Mouse (Mus musculus): ENCODE measurements around the gene Hrh2.

DNA sequence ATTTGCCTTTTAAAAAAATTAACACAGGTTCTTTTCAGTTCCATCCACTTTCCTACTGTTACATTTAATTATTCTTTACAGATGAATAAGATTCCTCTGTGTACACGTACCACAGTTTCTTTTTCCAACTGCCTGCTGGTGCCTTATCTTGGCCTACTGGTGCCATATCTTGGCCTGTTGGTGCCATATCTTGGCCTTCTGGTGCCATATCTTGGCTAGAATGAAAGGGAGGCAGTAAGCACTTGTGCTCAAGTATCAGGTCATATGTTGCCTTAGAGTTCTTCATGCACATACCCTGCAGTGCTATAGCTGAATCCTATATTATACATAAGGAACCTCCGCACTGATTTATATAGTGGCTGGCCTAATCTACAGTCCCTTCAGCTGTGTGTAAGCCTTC is 24.9 kb upstream of the Hrh2 start:
- no peak for TF ChIP-seq POLR2A (IDR thresholded peaks at IDR 0.05; ENCODE audit: borderline replicate concordance, extremely low read depth, low read depth, low read length)
- no peak for TF ChIP-seq CTCF (IDR thresholded peaks at IDR 0.05; ENCODE audit: insufficient read depth, low read length)

All from lung, adult 2 months (tissue).